In genomic region chr14:20871495-20871894, GRCm38 (mm10) we compare ENCODE assay signal across 13 mouse cellular contexts. TPM values are rescaled to one million over a fixed set of nuclear protein-coding genes. Genes with fewer than 3 reads are reported as not detected.
DNase-seq lines count a peak whose midpoint lies in the region; ATAC-seq and TF ChIP-seq lines count a peak whose summit lies in the region.
"Had no signal": no experiment of that assay in that cellular context is flagged by ENCODE, and none has a peak within 500 bp of the region (broad histone marks: within the 10 kb centered on the region; RNA-seq: fewer than 3 reads in every experiment).

No protein-coding gene starts in this region.

- H3K27ac ChIP-seq in heart, postnatal 0 days (ENCODE audit: low read depth) = no peak overlapping the region
- H3K27ac ChIP-seq in hindbrain, embryonic 10.5 days = no peak overlapping the region
- H3K27ac ChIP-seq: hindbrain, embryonic 12.5 days; liver, embryonic 12.5 days had no signal

- no peak overlapping the region for H3K9ac ChIP-seq in heart, postnatal 0 days (replicated peaks; ENCODE audit: low read depth, low read length)
- H3K9ac ChIP-seq: forebrain, postnatal 0 days; hindbrain, embryonic 12.5 days; liver, embryonic 12.5 days had no signal

- no peaks in the 10 kb centered on the region for H3K27me3 ChIP-seq in heart, postnatal 0 days (ENCODE audit: control insufficient read depth, insufficient read depth, low read length)
- H3K27me3 ChIP-seq in hindbrain, embryonic 10.5 days (ENCODE audit: insufficient read depth, poor library complexity, severe bottlenecking) = no peaks in the 10 kb centered on the region
- H3K27me3 ChIP-seq: liver, embryonic 12.5 days; Patski had no signal

- TF ChIP-seq CTCF in heart, postnatal 0 days (IDR thresholded peaks at IDR 0.05; ENCODE audit: low read depth) = no peak

- H3K9me3 ChIP-seq in heart, postnatal 0 days (replicated peaks; ENCODE audit: control insufficient read depth, low read length) = no peaks in the 10 kb centered on the region
- no peaks in the 10 kb centered on the region for H3K9me3 ChIP-seq in hindbrain, embryonic 10.5 days
- H3K9me3 ChIP-seq: hindbrain, embryonic 12.5 days; liver, embryonic 12.5 days had no signal

- peaks cover 8% of the 10 kb centered on the region for H3K4me1 ChIP-seq in heart, postnatal 0 days (ENCODE audit: control insufficient read depth, insufficient read depth)
- H3K4me1 ChIP-seq in hindbrain, embryonic 10.5 days (replicated peaks) = no peaks in the 10 kb centered on the region
- H3K4me1 ChIP-seq: hindbrain, embryonic 12.5 days had no signal

- no peak overlapping the region for H3K4me2 ChIP-seq in heart, postnatal 0 days (ENCODE audit: low read depth, low read length)
- H3K4me2 ChIP-seq: hindbrain, embryonic 12.5 days; liver, embryonic 12.5 days had no signal

- WGBS in heart, postnatal 0 days = 59% methylated on average over 1 of the region's 1 CpGs
- WGBS in hindbrain, embryonic 10.5 days = 73% methylated on average over 1 of the region's 1 CpGs

- ATAC-seq in heart, postnatal 0 days (ENCODE audit: insufficient read depth, low read depth) = no peak
- no peak for ATAC-seq in activated CD4-positive, CD25-positive, alpha-beta regulatory T cell, adult 4 months
- ATAC-seq: forebrain, postnatal 0 days; liver, embryonic 12.5 days; midbrain, embryonic 16.5 days; Patski had no signal

- H3K36me3 ChIP-seq in heart, postnatal 0 days (replicated peaks; ENCODE audit: control insufficient read depth, insufficient read depth, low read length) = no peaks in the 10 kb centered on the region
- no peaks in the 10 kb centered on the region for H3K36me3 ChIP-seq in hindbrain, embryonic 10.5 days
- H3K36me3 ChIP-seq: hindbrain, embryonic 12.5 days; liver, embryonic 12.5 days had no signal

- no peak for TF ChIP-seq EP300 in heart, postnatal 0 days (IDR thresholded peaks at IDR 0.05; ENCODE audit: low read depth)

- DNase-seq in adrenal gland, adult 2 months = peak; percentile 66
- no peak for DNase-seq in adrenal gland, postnatal 4 days (ENCODE audit: low spot score in 2 of 2)
- DNase-seq in NIH3T3 (ENCODE audit: low read depth) = peak; percentile 46
- peak; percentile 23 for DNase-seq in heart, postnatal 0 days (ENCODE audit: low spot score)
- DNase-seq in kidney, postnatal 36 days = peak; percentile 74 to 90
- no peak for DNase-seq in hindbrain, embryonic 10.5 days (ENCODE audit: low spot score)
- DNase-seq in cerebellum, postnatal 4 days (ENCODE audit: low spot score in 2 of 2) = no peak
- DNase-seq: forebrain, postnatal 0 days had no signal

- H3K4me3 ChIP-seq in heart, postnatal 0 days (ENCODE audit: low read depth, low read length) = no peak overlapping the region
- H3K4me3 ChIP-seq in hindbrain, embryonic 10.5 days = no peak overlapping the region
- H3K4me3 ChIP-seq: hindbrain, embryonic 12.5 days; liver, embryonic 12.5 days had no signal

RNA-seq across cellular contexts. Expression of gene Plau, which starts 35.0 kb away (rescaled TPM):
- total RNA-seq in adrenal gland, adult 2 months (2021) = 10 to 100 TPM; 31.2 to 64.4 TPM
- 1.8 and 1.9 TPM in 2 replicates for polyA plus RNA-seq in adrenal gland, adult 2 months (2012; rRNA removed)
- total RNA-seq in adrenal gland, postnatal 4 days (2021) = 10 to 100 TPM; 19.8 to 36.6 TPM
- total RNA-seq in heart, postnatal 0 days (2014; rRNA removed; ENCODE audit: low replicate concordance) = 3.3 and 4.2 TPM in 2 replicates
- 0.84 and 0.89 TPM in 2 replicates for polyA plus RNA-seq in heart, postnatal 0 days (2015; fragmentation: Nextera tagmentation; extraction: Ambion mirVana)
- not detected for polyA plus RNA-seq in activated CD4-positive, CD25-positive, alpha-beta regulatory T cell, adult 4 months (2017; shearing (Covaris generic))
- polyA plus RNA-seq in hindbrain, embryonic 10.5 days (2016; fragmentation: Nextera tagmentation; extraction: Ambion mirVana) = 0.47 and 0.52 TPM in 2 replicates

RNA-seq across cellular contexts. Expression of gene Vcl, which starts 57.7 kb away (rescaled TPM):
- 100 to 1,000 TPM in 1 of 2 experiments, 10 to 100 TPM in 1; 69.9 to 122 TPM for total RNA-seq in adrenal gland, adult 2 months (2021)
- 31.1 and 36.4 TPM in 2 replicates for polyA plus RNA-seq in adrenal gland, adult 2 months (2012; rRNA removed)
- total RNA-seq in adrenal gland, postnatal 4 days (2021) = 10 to 100 TPM; 86.9 to 90.2 TPM
- 124 and 140 TPM in 2 replicates for total RNA-seq in heart, postnatal 0 days (2014; rRNA removed; ENCODE audit: low replicate concordance)
- polyA plus RNA-seq in heart, postnatal 0 days (2015; fragmentation: Nextera tagmentation; extraction: Ambion mirVana) = 42.3 and 50.2 TPM in 2 replicates
- 1 to 10 TPM in 1 of 2 experiments, under 1 TPM in 1; 0.89 to 1.0 TPM for polyA plus RNA-seq in activated CD4-positive, CD25-positive, alpha-beta regulatory T cell, adult 4 months (2017; shearing (Covaris generic))
- 31.8 and 32.9 TPM in 2 replicates for polyA plus RNA-seq in hindbrain, embryonic 10.5 days (2016; fragmentation: Nextera tagmentation; extraction: Ambion mirVana)

Comparison
In these comparisons a context has a peak if more than half of its experiments do, and no peak if none do; other contexts are left out.
1. DNase-seq: peak in adrenal gland, adult 2 months (single experiment), NIH3T3 (single experiment), heart, postnatal 0 days (single experiment) and kidney, postnatal 36 days (2 of 2); none in adrenal gland, postnatal 4 days (0 of 2), hindbrain, embryonic 10.5 days (single experiment) and cerebellum, postnatal 4 days (0 of 2).
2. RNA of gene Vcl, which starts 57.7 kb away (polyA plus RNA-seq): 42.3 to 50.2 TPM in heart, postnatal 0 days, 31.1 to 36.4 TPM in adrenal gland, adult 2 months and 31.8 to 32.9 TPM in hindbrain, embryonic 10.5 days; 0.89 to 1.0 TPM in activated CD4-positive, CD25-positive, alpha-beta regulatory T cell, adult 4 months; every median in the first group is over 10 times any median in the second.